Mouse (Mus musculus): ENCODE measurements around the gene Nt5m.

Nt5m gene

GRCm38 (mm10) chr11:59838426-59838825, 821 bp upstream of the Nt5m start:
- no peak for DNase-seq (ENCODE audit: low read depth in 1 of 2, low spot score in 2 of 2)

- peak; percentile 80 to 85 for DNase-seq (ENCODE audit: low read depth in 1 of 2, low spot score in 2 of 2)
These were observed 346 bp downstream of the Nt5m start, which contains the start of gene Cops3 for GRCm38 (mm10) chr11:59839459-59840126. Gene Cops3 (minus strand): TSS chr11:59839838.

- no peak for DNase-seq (ENCODE audit: low read depth in 1 of 2, low spot score in 2 of 2)
These were observed 7.1 kb downstream of the Nt5m start for GRCm38 (mm10) chr11:59846311-59846710.

DNA sequence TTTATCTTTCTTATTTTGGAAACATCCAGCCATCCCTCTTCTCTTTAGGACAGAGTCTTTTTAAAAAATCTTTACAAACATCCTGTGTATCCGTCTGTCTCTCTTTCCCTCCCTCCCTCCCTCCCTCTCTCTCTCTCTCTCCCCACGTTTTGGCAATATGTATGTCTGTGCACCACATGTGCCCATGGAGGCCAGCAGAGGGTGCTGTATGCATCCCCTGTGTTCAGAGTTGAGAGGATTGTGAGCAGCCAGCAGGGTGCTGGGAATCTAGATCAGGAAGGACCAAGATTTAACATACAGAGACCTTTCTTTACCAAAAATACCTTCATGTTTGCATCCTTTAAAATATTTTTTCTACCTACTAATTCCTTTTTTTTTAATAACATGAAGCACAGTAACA, 7.9 kb downstream of the Nt5m start:
- no peak for DNase-seq (ENCODE audit: low read depth in 1 of 2, low spot score in 2 of 2)

DNA sequence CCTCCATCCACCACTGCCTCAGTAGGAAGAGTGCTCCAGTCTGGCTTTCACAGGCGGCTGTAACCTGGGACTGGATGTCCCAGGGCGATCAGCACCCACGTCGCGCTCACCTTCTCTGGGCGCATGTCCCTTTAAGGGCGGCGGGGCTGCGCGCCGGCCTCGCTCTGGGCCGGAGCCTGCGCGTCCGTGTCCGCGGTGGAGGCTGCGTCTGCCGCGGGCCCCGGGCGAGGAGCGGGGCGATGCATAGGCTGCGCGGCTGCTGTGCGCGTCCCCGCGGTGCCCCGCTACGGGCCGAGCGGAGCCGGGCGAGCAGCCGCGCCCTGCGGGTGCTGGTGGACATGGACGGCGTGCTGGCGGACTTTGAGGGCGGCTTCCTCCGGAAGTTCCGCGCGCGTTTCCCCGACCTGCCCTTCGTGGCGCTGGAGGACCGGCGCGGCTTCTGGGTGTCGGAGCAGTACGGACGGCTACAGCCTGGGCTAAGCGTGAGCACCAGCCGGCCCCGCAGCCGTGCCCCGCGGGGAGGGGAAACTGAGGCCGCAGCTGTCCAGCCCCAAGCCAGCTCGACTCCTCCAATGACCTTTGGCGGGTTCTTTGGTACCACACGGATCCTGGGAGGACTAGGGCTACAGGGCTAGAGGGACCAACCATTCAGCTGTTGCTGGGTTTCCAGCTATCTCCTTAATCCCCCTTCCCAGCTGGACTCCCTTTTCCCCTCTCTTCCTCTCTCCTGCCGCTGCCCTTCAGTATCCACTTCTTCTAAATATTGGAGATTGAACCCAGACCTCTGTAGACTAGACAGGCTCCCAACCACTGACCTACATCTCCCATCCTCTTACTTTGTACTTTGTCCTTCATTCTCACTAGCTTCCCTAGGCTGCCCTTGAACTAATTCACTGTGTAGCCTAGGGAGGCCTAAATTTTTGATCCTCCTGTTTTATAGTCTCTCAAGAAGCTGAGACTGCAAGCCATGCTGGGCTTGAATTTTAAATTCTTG, 8.9 kb downstream of the Nt5m start:
- peak; percentile 12 to 36 for DNase-seq (ENCODE audit: low read depth in 1 of 2, low spot score in 2 of 2)

DNA sequence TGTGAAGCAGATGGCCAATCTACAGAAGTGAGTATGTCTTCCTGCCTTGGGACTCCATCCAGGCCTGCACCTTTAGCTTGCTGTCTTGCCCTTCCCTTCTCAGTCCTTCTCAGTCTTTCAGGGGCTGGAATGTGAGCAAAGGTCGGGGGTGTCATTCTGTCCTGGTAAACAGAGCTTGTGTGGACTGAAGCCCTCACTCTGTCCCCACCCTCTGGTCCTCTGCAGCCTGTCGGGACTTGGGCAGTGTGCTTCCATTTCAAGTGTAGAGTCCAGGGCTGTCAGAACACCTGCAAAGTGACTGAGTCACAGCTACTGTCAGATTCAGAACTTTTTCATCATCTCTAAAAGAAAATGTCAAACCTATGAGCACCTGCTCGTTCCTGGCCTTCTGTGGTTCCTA, 13.6 kb downstream of the Nt5m start:
- DNase-seq (ENCODE audit: low read depth in 1 of 2, low spot score in 2 of 2) = no peak

GRCm38 (mm10) chr11:59860467-59860866, 21.2 kb downstream of the Nt5m start:
- DNase-seq (ENCODE audit: low read depth in 1 of 2, low spot score in 2 of 2) = no peak

GRCm38 (mm10) chr11:59864316-59864715, 25.1 kb downstream of the Nt5m start:
- no peak for DNase-seq (ENCODE audit: low read depth in 1 of 2, low spot score in 2 of 2)

DNA sequence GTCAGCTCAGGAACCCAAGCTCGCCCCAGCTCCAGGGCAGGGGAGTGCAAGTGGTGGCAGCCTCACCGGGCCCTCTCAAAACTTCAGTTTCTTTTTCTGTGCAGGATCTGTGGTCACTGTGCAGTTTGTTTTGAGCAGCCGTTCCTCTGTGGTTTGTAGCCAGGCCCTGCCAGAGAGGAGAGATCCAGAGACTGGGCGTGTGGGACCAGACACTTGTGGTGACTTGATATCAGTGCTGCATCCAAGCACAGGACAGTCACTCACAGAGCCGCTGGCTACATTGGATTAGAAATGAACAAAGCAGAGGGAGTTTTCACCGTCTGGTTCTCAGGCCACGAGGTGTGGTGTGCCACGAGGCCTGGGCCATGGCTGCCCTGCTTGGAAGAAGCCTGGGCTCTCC, 32.9 kb downstream of the Nt5m start:
- no peak for DNase-seq (ENCODE audit: low read depth in 1 of 2, low spot score in 2 of 2)

DNA sequence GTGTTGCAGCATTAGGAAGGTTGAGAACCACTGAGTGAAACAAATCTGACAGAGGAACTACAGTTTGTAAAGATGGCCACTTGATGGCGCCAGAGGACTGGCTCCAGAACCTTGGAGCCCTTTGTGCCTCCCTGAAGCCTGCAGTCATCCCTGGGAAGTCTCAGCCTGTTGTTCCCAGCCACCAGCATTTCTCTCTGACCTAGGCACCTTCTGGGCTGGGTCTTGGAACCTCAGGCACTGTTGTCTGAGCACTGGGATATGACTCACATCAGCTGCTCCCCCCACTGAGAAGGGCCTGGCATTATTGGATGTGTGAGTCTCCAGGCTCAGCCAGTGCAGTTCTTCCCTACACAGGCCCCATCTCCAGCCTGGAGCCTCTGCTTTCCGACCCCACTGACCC, 40.8 kb downstream of the Nt5m start:
- DNase-seq (ENCODE audit: low read depth in 1 of 2, low spot score in 2 of 2) = peak in 1 of 2 experiments; percentile 28

GRCm38 (mm10) chr11:59885217-59885986, 46.2 kb downstream of the Nt5m start:
- DNase-seq (ENCODE audit: low read depth in 1 of 2, low spot score in 2 of 2) = no peak

GRCm38 (mm10) chr11:59886952-59887351, 47.7 kb downstream of the Nt5m start:
- no peak for DNase-seq (ENCODE audit: low read depth in 1 of 2, low spot score in 2 of 2)

DNA sequence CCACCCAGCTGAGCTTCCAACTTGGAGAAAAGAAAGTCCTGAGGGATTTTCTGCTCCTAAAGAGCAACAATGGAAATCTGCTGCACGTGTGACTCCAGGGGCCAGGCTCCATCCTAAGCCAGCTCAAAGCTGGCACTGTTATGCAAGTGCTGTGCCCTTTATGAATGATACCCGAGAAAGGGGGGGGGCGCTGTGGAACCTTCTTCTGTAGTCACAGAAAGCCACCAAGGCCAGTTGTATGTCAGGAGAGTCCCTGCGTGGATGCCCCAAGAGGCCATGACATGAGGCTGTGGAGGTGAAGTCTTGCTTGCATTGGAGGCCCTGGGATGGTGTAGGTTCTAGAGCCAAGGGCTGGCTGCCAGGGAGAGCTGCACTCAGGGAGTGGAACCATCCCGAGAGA, 48.9 kb downstream of the Nt5m start:
- DNase-seq (ENCODE audit: low read depth in 1 of 2, low spot score in 2 of 2) = no peak

GRCm38 (mm10) chr11:59891854-59892253, 52.6 kb downstream of the Nt5m start:
- no peak for DNase-seq (ENCODE audit: low read depth in 1 of 2, low spot score in 2 of 2)

- no peak for DNase-seq (ENCODE audit: low read depth in 1 of 2, low spot score in 2 of 2)
These were observed 54.0 kb downstream of the Nt5m start for GRCm38 (mm10) chr11:59893153-59893788.

GRCm38 (mm10) chr11:59894916-59895315, 55.7 kb downstream of the Nt5m start:
- no peak for DNase-seq (ENCODE audit: low read depth in 1 of 2, low spot score in 2 of 2)

DNA sequence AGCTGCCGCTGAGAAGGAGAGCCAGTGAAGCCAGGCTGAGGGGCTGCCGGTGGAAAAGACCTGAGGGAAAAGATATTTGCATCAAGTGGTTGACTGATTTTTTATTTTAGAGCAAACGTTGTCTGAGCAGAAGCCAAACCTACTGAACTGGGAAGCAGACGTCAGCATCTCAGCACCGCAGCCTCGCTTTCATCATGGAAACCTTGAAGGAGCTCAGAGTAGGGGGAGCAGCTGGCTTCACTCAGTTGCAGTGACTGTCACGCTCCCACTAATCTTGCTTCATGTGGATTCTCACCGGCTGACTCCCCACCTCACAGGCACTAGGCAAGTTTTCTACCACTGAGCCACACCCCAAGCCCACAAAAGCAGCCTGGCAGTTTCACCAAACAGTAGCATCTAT, 56.1 kb downstream of the Nt5m start:
- no peak for DNase-seq (ENCODE audit: low read depth in 1 of 2, low spot score in 2 of 2)

DNA sequence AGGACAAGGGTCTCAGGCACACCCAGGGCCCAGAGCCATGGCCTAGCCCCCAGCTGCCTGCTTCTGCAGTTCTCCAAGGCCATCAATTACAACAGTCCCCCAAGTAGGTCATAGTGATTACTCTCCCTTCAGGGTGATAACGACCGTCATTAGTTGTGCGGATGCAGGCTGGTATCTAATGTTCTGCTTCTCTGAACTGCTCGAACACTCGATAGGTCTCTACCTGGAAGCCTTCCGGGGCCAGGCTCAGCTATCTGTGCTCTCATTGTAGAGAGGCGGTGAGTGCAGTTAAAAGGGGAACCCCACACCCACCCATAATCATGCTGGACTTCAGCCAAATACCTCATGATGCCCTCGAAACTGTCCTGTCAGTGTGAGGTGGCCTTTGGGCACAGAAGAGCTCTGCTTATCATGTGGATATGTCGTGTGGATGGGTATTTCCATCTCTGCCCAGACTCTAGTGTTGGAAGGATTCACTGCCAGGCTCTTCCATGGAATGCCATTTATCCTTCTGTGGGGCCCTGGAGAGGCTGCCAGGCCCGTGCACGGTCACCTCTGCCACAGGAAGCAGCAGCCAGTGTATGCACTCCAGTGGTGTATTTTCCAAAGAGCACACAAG, 58.8 kb downstream of the Nt5m start:
- no peak for DNase-seq (ENCODE audit: low read depth in 1 of 2, low spot score in 2 of 2)

- no peak for DNase-seq (ENCODE audit: low read depth in 1 of 2, low spot score in 2 of 2)
These were observed 60.8 kb downstream of the Nt5m start for GRCm38 (mm10) chr11:59899711-59900685.

Data from monocyte, adult 2 months (primary cell).